7 mouse cellular contexts compared by ENCODE assay signal in genomic region chr16:8512830-8513229, GRCm38 (mm10). TPM values are rescaled to one million over a fixed set of nuclear protein-coding genes. Genes with fewer than 3 reads are reported as not detected.
DNase-seq lines count a peak whose midpoint lies in the region; ATAC-seq and TF ChIP-seq lines count a peak whose summit lies in the region.

No protein-coding gene starts in this region.

- H3K27me3 ChIP-seq in lung, embryonic 14.5 days (ENCODE audit: insufficient read depth, low read length) = no peaks in the 10 kb centered on the region
- peaks cover 2% of the 10 kb centered on the region for H3K27me3 ChIP-seq in forebrain, embryonic 11.5 days (ENCODE audit: control insufficient read depth, insufficient read depth, low read length)
- H3K27me3 ChIP-seq in limb, embryonic 13.5 days = no peaks in the 10 kb centered on the region
- H3K27me3 ChIP-seq in stomach, embryonic 15.5 days (replicated peaks) = no peaks in the 10 kb centered on the region

- 3% methylated on average over 5 of the region's 5 CpGs for WGBS in lung, embryonic 14.5 days
- 3% methylated on average over 5 of the region's 5 CpGs for WGBS in forebrain, embryonic 11.5 days
- under 1% methylated on average over 5 of the region's 5 CpGs for WGBS in limb, embryonic 13.5 days
- 1% methylated on average over 5 of the region's 5 CpGs for WGBS in stomach, embryonic 15.5 days

- H3K27ac ChIP-seq in lung, embryonic 14.5 days (ENCODE audit: low read depth) = no peak overlapping the region
- no peak overlapping the region for H3K27ac ChIP-seq in forebrain, embryonic 11.5 days (ENCODE audit: low read depth, low read length)
- no peak overlapping the region for H3K27ac ChIP-seq in limb, embryonic 13.5 days
- no peak overlapping the region for H3K27ac ChIP-seq in stomach, embryonic 15.5 days

- H3K9me3 ChIP-seq in lung, embryonic 14.5 days (ENCODE audit: low read depth, low read length) = no peaks in the 10 kb centered on the region
- H3K9me3 ChIP-seq in forebrain, embryonic 11.5 days (ENCODE audit: control insufficient read depth, low read length) = no peaks in the 10 kb centered on the region
- H3K9me3 ChIP-seq in limb, embryonic 13.5 days = no peaks in the 10 kb centered on the region
- no peaks in the 10 kb centered on the region for H3K9me3 ChIP-seq in stomach, embryonic 15.5 days

- H3K4me1 ChIP-seq in lung, embryonic 14.5 days (ENCODE audit: insufficient read depth) = peaks cover 4% of the 10 kb centered on the region; the same call in 1 of the 2 replicates
- H3K4me1 ChIP-seq in forebrain, embryonic 11.5 days (replicated peaks; ENCODE audit: control insufficient read depth, insufficient read depth, low read length) = peaks cover 2% of the 10 kb centered on the region
- H3K4me1 ChIP-seq in limb, embryonic 13.5 days = peaks cover 19% of the 10 kb centered on the region
- H3K4me1 ChIP-seq in stomach, embryonic 15.5 days = peaks cover 13% of the 10 kb centered on the region

- peak overlapping the region; percentile 69 for H3K4me2 ChIP-seq in lung, embryonic 14.5 days
- peak overlapping the region; percentile 76 for H3K4me2 ChIP-seq in forebrain, embryonic 11.5 days (ENCODE audit: low read depth, low read length, severe bottlenecking)
- H3K4me2 ChIP-seq in limb, embryonic 13.5 days (replicated peaks) = peak overlapping the region; percentile 76
- H3K4me2 ChIP-seq in stomach, embryonic 15.5 days = peak overlapping the region; percentile 87

- DNase-seq in lung, embryonic 14.5 days = no peak
- DNase-seq in lung, postnatal 10 days = no peak
- DNase-seq in forebrain, embryonic 11.5 days (ENCODE audit: low spot score) = no peak
- no peak for DNase-seq in right cerebral cortex, adult 2 months (ENCODE audit: low spot score in 2 of 2)
- DNase-seq in frontal cortex, postnatal 14 days (ENCODE audit: low spot score in 2 of 2) = no peak

- peak overlapping the region; percentile 55 for H3K4me3 ChIP-seq in lung, embryonic 14.5 days (ENCODE audit: low read depth, low read length)
- H3K4me3 ChIP-seq in forebrain, embryonic 11.5 days (ENCODE audit: low read depth, low read length) = peak overlapping the region; percentile 47
- peak overlapping the region; percentile 64 for H3K4me3 ChIP-seq in limb, embryonic 13.5 days
- peak overlapping the region; percentile 60 for H3K4me3 ChIP-seq in stomach, embryonic 15.5 days (replicated peaks)

- no peaks in the 10 kb centered on the region for H3K36me3 ChIP-seq in lung, embryonic 14.5 days (ENCODE audit: insufficient read depth)
- no peaks in the 10 kb centered on the region for H3K36me3 ChIP-seq in forebrain, embryonic 11.5 days (ENCODE audit: control insufficient read depth, insufficient read depth, low read length)
- H3K36me3 ChIP-seq in limb, embryonic 13.5 days = no peaks in the 10 kb centered on the region
- no peaks in the 10 kb centered on the region for H3K36me3 ChIP-seq in stomach, embryonic 15.5 days

- ATAC-seq in lung, embryonic 14.5 days (ENCODE audit: insufficient read depth) = peak; percentile 30; the same call in 1 of the 2 replicates
- ATAC-seq in forebrain, embryonic 11.5 days (replicated peaks; ENCODE audit: low FRiP score) = peak; percentile 34
- ATAC-seq in limb, embryonic 13.5 days (ENCODE audit: low FRiP score, low read depth) = peak; percentile 15; the same call in 1 of the 2 replicates
- peak; percentile 2; the same call in 1 of the 2 replicates for ATAC-seq in stomach, embryonic 15.5 days (ENCODE audit: insufficient read depth, low FRiP score, low read depth)

- TF ChIP-seq CTCF in lung, embryonic 14.5 days (IDR thresholded peaks at IDR 0.05; ENCODE audit: low read depth) = no peak

- 0 out of 2 replicates have a peak overlapping the region, but pooled peaks have one; percentile 11 for H3K9ac ChIP-seq in lung, embryonic 14.5 days
- no peak overlapping the region for H3K9ac ChIP-seq in forebrain, embryonic 11.5 days (ENCODE audit: low read length)
- H3K9ac ChIP-seq in limb, embryonic 13.5 days = peak overlapping the region; percentile 51
- H3K9ac ChIP-seq in stomach, embryonic 15.5 days = no peak overlapping the region

RNA-seq across cellular contexts. Expression of gene Abat, which starts 0.4 kb away (rescaled TPM):
- 15.7 and 16.8 TPM in 2 replicates for polyA plus RNA-seq in lung, embryonic 14.5 days (2014; fragmentation: Nextera tagmentation; extraction: Ambion mirVana)
- 22.2 and 22.7 TPM in 2 replicates for polyA plus RNA-seq in forebrain, embryonic 11.5 days (2014; fragmentation: Nextera tagmentation; extraction: Ambion mirVana)
- polyA plus RNA-seq in limb, embryonic 13.5 days (2015; fragmentation: Nextera tagmentation; extraction: Ambion mirVana) = 35.9 and 36.1 TPM in 2 replicates
- 32.1 and 38.0 TPM in 2 replicates for polyA plus RNA-seq in stomach, embryonic 15.5 days (2015; fragmentation: Nextera tagmentation; extraction: Ambion mirVana)

RNA-seq across cellular contexts. Expression of gene Mettl22, which starts 42.2 kb away (rescaled TPM):
- polyA plus RNA-seq in lung, embryonic 14.5 days (2014; fragmentation: Nextera tagmentation; extraction: Ambion mirVana) = 15.3 and 15.9 TPM in 2 replicates
- 16.4 and 22.1 TPM in 2 replicates for polyA plus RNA-seq in forebrain, embryonic 11.5 days (2014; fragmentation: Nextera tagmentation; extraction: Ambion mirVana)
- polyA plus RNA-seq in limb, embryonic 13.5 days (2015; fragmentation: Nextera tagmentation; extraction: Ambion mirVana) = 22.8 and 24.7 TPM in 2 replicates
- polyA plus RNA-seq in stomach, embryonic 15.5 days (2015; fragmentation: Nextera tagmentation; extraction: Ambion mirVana) = 14.0 and 14.7 TPM in 2 replicates

Comparison
In these comparisons a context has a peak if more than half of its experiments do, and no peak if none do; other contexts are left out.
1. H3K9ac ChIP-seq: peak in lung, embryonic 14.5 days (single experiment) and limb, embryonic 13.5 days (single experiment); none in forebrain, embryonic 11.5 days (single experiment) and stomach, embryonic 15.5 days (single experiment).
2. Peak in every context shown above with its lines, with median percentiles within 50 percentile points of each other: ATAC-seq, H3K4me2 ChIP-seq and H3K4me3 ChIP-seq.